Mouse (Mus musculus) limb, embryonic 14.5 days (tissue): Measurements from ENCODE around the gene Nfkbid. TPM values are rescaled to one million over a fixed set of nuclear protein-coding genes. Genes with fewer than 3 reads are reported as not detected.

ENCODE experiments used
- ATAC-seq: fragments of 200-750 bp; cut with Nextera tagmentation; 2 replicates; pipeline ENCODE4 v1.8.0; 2017; ENCODE audit warnings: low read depth, moderate number of reproducible peaks, moderate TSS enrichment; ENCODE audit not compliant: low FRiP score
- DNase-seq: peaks from one replicate; pipeline ENCODE4 v3.0.0-alpha.2; 2015; ENCODE audit warnings: low spot score
- H3K27ac ChIP-seq: fragments of 300-500 bp; sonication (generic); replicated peaks from 2 replicates; pipeline ENCODE4 v1.5.1; 2014; ENCODE audit warnings: low read depth, mild to moderate bottlenecking, low read length, moderate library complexity, mixed read lengths
- H3K27me3 ChIP-seq: fragments of 300-500 bp; sonication (generic); 2 replicates; pipeline ENCODE4 v1.6.1; 2014; ENCODE audit warnings: low read length, mixed read lengths; ENCODE audit not compliant: control insufficient read depth, insufficient read depth
- H3K36me3 ChIP-seq: fragments of 300-500 bp; sonication (generic); 2 replicates; pipeline ENCODE4 v1.6.1; 2014; ENCODE audit warnings: mild to moderate bottlenecking, low read length, moderate library complexity, mixed read lengths; ENCODE audit not compliant: control insufficient read depth, insufficient read depth
- H3K4me1 ChIP-seq: fragments of 300-500 bp; sonication (generic); 2 replicates; pipeline ENCODE4 v1.6.1; 2014; ENCODE audit warnings: antibody characterized with exemption, low read length, mixed read lengths; ENCODE audit not compliant: control insufficient read depth, insufficient read depth
- H3K4me2 ChIP-seq: fragments of 300-500 bp; sonication (generic); replicated peaks from 2 replicates; pipeline ENCODE4 v1.6.1; 2014; ENCODE audit warnings: low read depth, mild to moderate bottlenecking, low read length, moderate library complexity; ENCODE audit not compliant: severe bottlenecking
- H3K4me3 ChIP-seq: fragments of 300-500 bp; sonication (generic); replicated peaks from 2 replicates; pipeline ENCODE4 v1.5.1; 2014; ENCODE audit warnings: low read length
- H3K9ac ChIP-seq: fragments of 300-500 bp; sonication (generic); 2 replicates; pipeline ENCODE4 v1.6.1; 2014; ENCODE audit warnings: mild to moderate bottlenecking, low read depth, low read length, moderate library complexity; ENCODE audit not compliant: severe bottlenecking
- H3K9me3 ChIP-seq: fragments of 300-500 bp; sonication (generic); 2 replicates; pipeline ENCODE4 v1.6.1; 2016; ENCODE audit warnings: low read length; ENCODE audit not compliant: control insufficient read depth
- POLR2A ChIP-seq: fragments of 200-500 bp; IDR thresholded peaks from 2 replicates; pipeline ENCODE4 v1.8.0; 2012; ENCODE audit warnings: inconsistent platforms, mild to moderate bottlenecking, moderate library complexity, borderline replicate concordance; ENCODE audit not compliant: insufficient read depth, insufficient read length; ENCODE audit errors: extremely low read depth
- WGBS: fragments of 180-500 bp; shearing (Covaris S2); extraction: QIAGEN DNeasy Blood & Tissue Kit; methylation state at CpG from one replicate; pipeline ENCODE4 v1.1.7; 2014; 5-methylcytosine and 5-hydroxymethylcytosine counted together
- polyA plus RNA-seq, 2 experiments: library from polyadenylated mRNA; depleted of rRNA in 1 of 2; stranded (reverse) in 1 of 2; unstranded in 1 of 2; fragments of >200 nt; fragmentation: Nextera tagmentation in 1 of 2; extraction: Ambion mirVana in 1 of 2; gene quantifications; 2 replicates each; pipeline versions ENCODE4 v1.2.1 to v1.2.3; 2012 to 2014

Nfkbid gene
- polyA plus RNA-seq, 2 experiments: 2.2 to 3.0 TPM

DNA sequence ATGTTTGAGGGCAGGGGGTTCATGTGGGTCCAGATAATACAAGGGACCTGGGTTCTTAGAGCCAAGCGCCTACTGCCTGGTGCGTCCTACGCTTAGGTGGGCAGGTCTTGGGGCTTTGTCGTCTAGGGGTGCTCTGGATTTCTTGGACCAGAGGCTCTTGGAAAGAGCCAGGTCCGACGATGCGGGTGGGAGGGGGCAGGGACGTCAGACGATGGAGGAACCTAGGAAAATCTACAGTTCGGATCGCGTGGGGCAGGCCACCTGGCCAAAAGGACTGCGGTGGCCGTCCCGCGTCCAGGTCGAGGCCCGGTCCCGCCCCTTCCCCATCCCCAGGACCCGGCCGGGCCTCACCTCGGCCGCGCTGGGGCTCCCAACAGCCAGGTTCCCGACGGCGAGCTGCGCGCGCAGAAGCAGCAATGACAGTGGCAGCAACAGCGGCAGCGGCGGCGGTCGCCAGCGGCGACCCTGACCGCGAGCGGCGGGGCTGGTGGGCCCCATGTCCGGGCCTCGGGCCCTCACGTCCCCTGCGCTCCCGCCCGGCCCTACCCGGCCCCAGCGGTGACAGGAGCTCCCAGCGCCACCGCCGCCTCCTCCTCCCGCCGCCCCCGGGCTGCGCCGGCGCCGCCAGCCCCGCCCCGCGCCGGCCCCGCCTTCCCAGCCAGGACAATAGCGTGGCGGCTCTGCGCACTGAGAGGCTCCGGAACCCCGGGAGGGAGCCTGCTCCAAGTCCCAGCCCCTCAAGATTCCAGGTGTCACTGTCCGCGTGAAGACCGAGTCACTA is 23.6 kb downstream of the Nfkbid start, which contains the start of gene Aplp1:
Gene Aplp1 (minus strand): TSS at position 565 of the 781 bp plus-strand sequence.
- Histone ChIP-seq H3K4me1 (peaks cover 7% of the 10 kb centered on the region; the same call in 1 of the 2 replicates), H3K9me3 (no peaks in the 10 kb centered on the region), H3K4me3 (peak within 1 kb of the TSS; percentile 67), H3K9ac (peak within 1 kb of the TSS; percentile 65), H3K27ac (peak within 1 kb of the TSS; percentile 48; the same call in 1 of the 2 replicates), H3K27me3 (no peaks in the 10 kb centered on the region), H3K36me3 (peaks cover 5% of the 10 kb centered on the region; the same call in 1 of the 2 replicates), H3K4me2 (peak within 1 kb of the TSS; percentile 79)
- DNase-seq (peak; percentile 43), ATAC-seq (peak; percentile 82)
- under 1% methylated on average over 49 of the region's 72 CpGs for WGBS
- TF ChIP-seq POLR2A: no peak

- DNase-seq (no peak), ATAC-seq (no peak)
- Histone ChIP-seq H3K36me3 (no peaks in the 10 kb centered on the region), H3K9ac (no peak overlapping the region), H3K27me3 (peaks cover 34% of the 10 kb centered on the region), H3K4me1 (no peaks in the 10 kb centered on the region), H3K4me3 (no peak overlapping the region), H3K4me2 (no peak overlapping the region), H3K27ac (no peak overlapping the region), H3K9me3 (no peaks in the 10 kb centered on the region)
- TF ChIP-seq POLR2A: no peak
- 70% methylated on average over 7 of the region's 7 CpGs for WGBS
Observed at GRCm38 (mm10) chr7:30450241-30450640, 28.7 kb downstream of the Nfkbid start.

DNA sequence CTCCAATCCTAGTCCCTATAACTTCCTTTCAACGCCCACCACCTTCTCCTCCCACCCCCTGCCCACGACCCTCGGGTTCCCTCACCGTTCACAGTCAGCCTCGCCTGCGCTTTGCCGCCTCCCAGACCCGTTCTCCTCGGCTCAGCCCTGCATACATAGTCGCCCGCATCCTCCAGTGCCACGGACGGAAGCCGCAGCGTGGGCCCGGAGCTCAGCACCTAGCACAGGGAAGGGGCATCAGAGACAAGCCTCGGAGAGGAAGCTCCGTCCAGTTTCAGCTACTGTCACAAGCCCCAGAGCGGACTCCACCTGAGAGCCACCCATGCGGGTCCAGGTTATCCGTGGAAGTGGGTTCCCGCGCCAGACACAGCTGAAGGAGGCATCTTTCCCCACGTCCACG is 31.8 kb downstream of the Nfkbid start:
- Histone ChIP-seq H3K4me2 (no peak overlapping the region), H3K4me3 (no peak overlapping the region), H3K27ac (no peak overlapping the region), H3K9ac (no peak overlapping the region), H3K4me1 (0 out of 2 replicates have a peak, but pooled peaks cover 4% of the 10 kb centered on the region), H3K36me3 (no peaks in the 10 kb centered on the region), H3K9me3 (peaks cover 6% of the 10 kb centered on the region; the same call in 1 of the 2 replicates), H3K27me3 (peaks cover 65% of the 10 kb centered on the region)
- no peak for TF ChIP-seq POLR2A
- DNase-seq (no peak), ATAC-seq (no peak)
- 14% methylated on average over 25 of the region's 25 CpGs for WGBS

- no peak overlapping the region for H3K4me3 ChIP-seq
- H3K9ac ChIP-seq: no peak overlapping the region
- no peaks in the 10 kb centered on the region for H3K36me3 ChIP-seq
- H3K27me3 ChIP-seq: peaks cover 69% of the 10 kb centered on the region
- 3% methylated on average over 24 of the region's 25 CpGs for WGBS
- H3K27ac ChIP-seq: no peak overlapping the region
- ATAC-seq (no peak), DNase-seq (no peak)
- TF ChIP-seq POLR2A: no peak
- 0 out of 2 replicates have a peak, but pooled peaks cover 4% of the 10 kb centered on the region for H3K4me1 ChIP-seq
- peaks cover 6% of the 10 kb centered on the region; the same call in 1 of the 2 replicates for H3K9me3 ChIP-seq
- H3K4me2 ChIP-seq: no peak overlapping the region
Observed at GRCm38 (mm10) chr7:30453766-30454165, 32.2 kb downstream of the Nfkbid start.

- Histone ChIP-seq H3K27ac (no peak overlapping the region), H3K4me1 (0 out of 2 replicates have a peak, but pooled peaks cover 4% of the 10 kb centered on the region), H3K4me2 (no peak overlapping the region), H3K36me3 (no peaks in the 10 kb centered on the region), H3K27me3 (peaks cover 74% of the 10 kb centered on the region), H3K9ac (no peak overlapping the region), H3K4me3 (no peak overlapping the region), H3K9me3 (peaks cover 6% of the 10 kb centered on the region; the same call in 1 of the 2 replicates)
- no peak for TF ChIP-seq POLR2A
- WGBS: 12% methylated on average over 6 of the region's 6 CpGs
- ATAC-seq (no peak), DNase-seq (no peak)
Observed at GRCm38 (mm10) chr7:30454259-30454658, 32.7 kb downstream of the Nfkbid start.
